Mouse (Mus musculus) olfactory bulb, adult 2 months (tissue): ENCODE measurements around the gene Exoc2.

Source experiments
- CTCF ChIP-seq: fragments of 200-500 bp; IDR thresholded peaks from 2 replicates; pipeline ENCODE4 v1.5.1; 2012; ENCODE audit warnings: low read depth, mild to moderate bottlenecking, low read length, moderate library complexity; ENCODE audit not compliant: insufficient read depth
- POLR2A ChIP-seq: fragments of 200-500 bp; IDR thresholded peaks from 2 replicates; pipeline ENCODE4 v1.6.1; 2012; ENCODE audit warnings: mild to moderate bottlenecking, low read depth, low read length, moderate library complexity; ENCODE audit not compliant: insufficient read depth

GRCm38 (mm10) chr13:30987686-30988085 is 13.8 kb upstream of the Exoc2 start:
- TF ChIP-seq POLR2A (no peak), CTCF (no peak)
